14 mouse cellular contexts compared by ENCODE assay signal in the genomic region with DNA sequence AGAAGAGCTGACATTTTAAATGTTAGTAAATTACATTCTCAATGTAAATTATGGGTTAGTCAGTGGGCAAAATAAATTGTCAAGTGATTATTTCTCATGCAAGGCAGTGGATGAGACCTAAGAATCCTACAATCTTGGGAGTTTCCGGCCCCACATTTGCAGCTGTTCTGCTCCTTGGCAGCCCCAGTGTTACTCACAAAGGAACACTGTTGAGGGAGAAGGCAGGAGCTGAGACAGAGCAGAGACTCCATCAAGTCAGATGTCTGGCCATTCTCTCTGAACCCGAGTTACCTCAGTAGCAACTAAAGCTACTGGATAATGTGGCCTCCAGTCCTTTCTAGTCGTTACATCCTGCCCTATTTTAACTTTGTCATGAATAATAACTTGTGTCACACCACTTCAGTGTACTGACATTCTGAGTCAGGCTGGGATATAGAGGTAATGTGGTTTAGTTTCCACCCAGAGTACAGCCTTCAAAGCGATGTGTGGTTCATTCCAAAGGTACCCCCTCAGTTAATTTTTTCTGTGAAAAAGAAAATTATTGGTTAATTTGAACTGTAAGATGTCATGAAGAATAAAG. TPM values are rescaled to one million over a fixed set of nuclear protein-coding genes. Genes with fewer than 3 reads are reported as not detected.
A peak's percentile ranks its signal among the peaks of the same experiment; 100 is the strongest.
DNase-seq lines count a peak whose midpoint lies in the region; ATAC-seq and TF ChIP-seq lines count a peak whose summit lies in the region.
"Had no signal": no experiment of that assay in that cellular context is flagged by ENCODE, and none has a peak within 500 bp of the region (broad histone marks: within the 10 kb centered on the region; RNA-seq: fewer than 3 reads in every experiment).

No protein-coding gene starts in this region.

- intact Hi-C loops in heart, adult 2 months (cut with DNase I): no loop called here

- peaks cover 3% of the 10 kb centered on the region; the same call in 1 of the 2 replicates for H3K79me2 ChIP-seq in heart, adult 2 months (replicated peaks; ENCODE audit: control insufficient read depth, insufficient read depth, low read length)

- peaks cover 15% of the 10 kb centered on the region for H3K4me1 ChIP-seq in heart, adult 2 months (ENCODE audit: control insufficient read depth, insufficient read depth, low read length)
- peaks cover 30% of the 10 kb centered on the region for H3K4me1 ChIP-seq in heart, embryonic 13.5 days
- H3K4me1 ChIP-seq in lung, adult 2 months (ENCODE audit: control insufficient read depth, insufficient read depth, low read length): peaks cover 5% of the 10 kb centered on the region

- H3K27me3 ChIP-seq in heart, adult 2 months (ENCODE audit: control insufficient read depth, insufficient read depth, low read length): no peaks in the 10 kb centered on the region
- H3K27me3 ChIP-seq in heart, embryonic 13.5 days (replicated peaks): no peaks in the 10 kb centered on the region
- H3K27me3 ChIP-seq: heart, embryonic 15.5 days; liver, embryonic 12.5 days had no signal

- ATAC-seq in heart, embryonic 13.5 days (ENCODE audit: extremely low read depth, insufficient number of reproducible peaks, low FRiP score, low TSS enrichment): no peak
- ATAC-seq: liver, embryonic 12.5 days had no signal

- H3K36me3 ChIP-seq in heart, adult 2 months (ENCODE audit: control insufficient read depth, insufficient read depth, low read length): peaks cover 17% of the 10 kb centered on the region
- peaks cover 9% of the 10 kb centered on the region for H3K36me3 ChIP-seq in heart, embryonic 13.5 days
- H3K36me3 ChIP-seq: heart, embryonic 15.5 days had no signal

- H3K9me3 ChIP-seq in heart, embryonic 13.5 days: peaks cover 5% of the 10 kb centered on the region; the same call in 1 of the 2 replicates
- H3K9me3 ChIP-seq: heart, embryonic 15.5 days; liver, embryonic 12.5 days had no signal

- TF ChIP-seq CTCF in heart, adult 2 months (IDR thresholded peaks at IDR 0.05): no peak
- no peak for TF ChIP-seq CTCF in lung, adult 2 months (IDR thresholded peaks at IDR 0.05; ENCODE audit: insufficient read depth, low read length)

- H3K27ac ChIP-seq in heart, adult 2 months: peak overlapping the region; percentile 48
- H3K27ac ChIP-seq in heart, embryonic 13.5 days (replicated peaks): peak overlapping the region; percentile 61
- H3K27ac ChIP-seq: heart, embryonic 15.5 days; left cerebral cortex, adult 2 months; liver, embryonic 12.5 days had no signal

- no peak for TF ChIP-seq POLR2A in heart, adult 2 months (IDR thresholded peaks at IDR 0.05; ENCODE audit: insufficient read depth, low read depth, low read length)
- no peak for TF ChIP-seq POLR2A in lung, adult 2 months (IDR thresholded peaks at IDR 0.05; ENCODE audit: borderline replicate concordance, extremely low read depth, low read depth, low read length)

- WGBS in heart, adult 2 months: 42% methylated on average over 4 of the region's 4 CpGs
- 51% methylated on average over 4 of the region's 4 CpGs for WGBS in heart, embryonic 13.5 days
- WGBS in lung, adult 2 months: 59% methylated on average over 4 of the region's 4 CpGs

- no peak for TF ChIP-seq EP300 in heart, adult 2 months (IDR thresholded peaks at IDR 0.05; ENCODE audit: insufficient read depth, low read depth, low read length)

- no peak overlapping the region for H3K4me3 ChIP-seq in heart, adult 2 months
- no peak overlapping the region for H3K4me3 ChIP-seq in heart, embryonic 13.5 days
- H3K4me3 ChIP-seq in lung, adult 2 months (replicated peaks; ENCODE audit: extremely low read depth, low read depth, low read length): no peak overlapping the region
- H3K4me3 ChIP-seq: heart, embryonic 15.5 days; left cerebral cortex, adult 2 months; liver, embryonic 12.5 days had no signal

- no peak for DNase-seq in heart, adult 2 months
- DNase-seq in heart, adult 8-10 months (ENCODE audit: low spot score): no peak
- peak; percentile 47 for DNase-seq in 3T3-L1 (ENCODE audit: low read depth, low spot score)
- DNase-seq in CD4-positive, CD25-positive, alpha-beta regulatory T cell, adult 2 months (ENCODE audit: low read depth, low spot score): peak; percentile 36
- DNase-seq in thymus, postnatal 10 days (ENCODE audit: low spot score in 2 of 2): no peak
- DNase-seq in lung, adult 2 months: no peak
- DNase-seq: adrenal gland, adult 8-10 months; cerebellum, adult 18-20 months; lung, postnatal 36 days; thymus, postnatal 25 days had no signal

- H3K9ac ChIP-seq in heart, adult 2 months (ENCODE audit: low read depth, low read length): no peak overlapping the region
- no peak overlapping the region for H3K9ac ChIP-seq in heart, embryonic 13.5 days
- H3K9ac ChIP-seq: heart, embryonic 15.5 days; liver, embryonic 12.5 days had no signal

- no peak overlapping the region for H3K4me2 ChIP-seq in heart, embryonic 13.5 days
- H3K4me2 ChIP-seq: heart, embryonic 15.5 days; liver, embryonic 12.5 days had no signal

RNA-seq across cellular contexts. Expression of gene Nek7, which starts 23.7 kb away (rescaled TPM):
- total RNA-seq in heart, adult 2 months (2021): 10 to 100 TPM; 69.9 to 79.7 TPM
- 17.3 and 40.0 TPM in 2 replicates for polyA plus RNA-seq in heart, adult 2 months (2012; rRNA removed)
- 10 to 100 TPM; 76.3 to 80.2 (median 78.5) TPM for total RNA-seq in heart, adult 8-10 months (2022)
- polyA plus RNA-seq in heart, embryonic 13.5 days (2015; fragmentation: Nextera tagmentation; extraction: Ambion mirVana): 39.4 and 40.8 TPM in 2 replicates
- 13.6 and 17.3 TPM in 2 replicates for polyA plus RNA-seq in lung, adult 2 months (2012; rRNA removed)

Comparison
In these comparisons a context has a peak if more than half of its experiments do, and no peak if none do; other contexts are left out.
1. DNase-seq: peak in 3T3-L1 (single experiment) and CD4-positive, CD25-positive, alpha-beta regulatory T cell, adult 2 months (single experiment); none in heart, adult 2 months (0 of 2), heart, adult 8-10 months (single experiment), thymus, postnatal 10 days (0 of 2) and lung, adult 2 months (single experiment).